Comparison of ENCODE assay signal across 12 mouse cellular contexts in the genomic region with DNA sequence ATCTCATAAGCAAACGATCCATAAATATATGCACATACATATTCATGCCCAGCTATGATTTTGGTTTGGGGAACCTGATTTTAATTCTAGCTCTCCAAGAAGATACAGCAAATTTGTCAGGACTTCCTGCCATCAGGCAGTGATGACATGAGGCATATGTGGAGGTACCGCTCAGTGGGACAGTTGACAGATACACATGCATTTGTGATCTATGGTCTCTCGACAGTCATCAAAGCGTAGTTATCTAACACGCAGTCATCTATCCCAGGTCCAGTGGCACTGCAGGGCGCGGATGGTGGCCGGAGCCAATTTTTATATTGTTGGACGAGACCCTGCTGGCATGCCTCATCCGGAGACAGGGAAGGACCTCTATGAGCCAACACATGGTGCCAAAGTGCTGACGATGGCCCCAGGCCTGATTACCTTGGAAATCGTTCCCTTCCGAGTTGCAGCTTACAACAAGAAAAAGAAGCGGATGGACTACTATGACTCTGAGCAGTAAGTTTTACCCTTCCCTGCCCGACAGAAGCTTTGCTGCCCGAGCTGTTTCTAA.
DNase-seq lines count a peak whose midpoint lies in the region; ATAC-seq and TF ChIP-seq lines count a peak whose summit lies in the region.
"Had no signal": no experiment of that assay in that cellular context is flagged by ENCODE, and none has a peak within 500 bp of the region (broad histone marks: within the 10 kb centered on the region; RNA-seq: fewer than 3 reads in every experiment).

No protein-coding gene starts in this region.

- H3K36me3 ChIP-seq in kidney, postnatal 0 days (ENCODE audit: insufficient read depth, low read length) = peaks cover 29% of the 10 kb centered on the region

- 90% methylated on average over 16 of the region's 16 CpGs for WGBS in kidney, postnatal 0 days

- H3K4me1 ChIP-seq in kidney, postnatal 0 days (replicated peaks; ENCODE audit: insufficient read depth, low read length) = no peaks in the 10 kb centered on the region

- no peaks in the 10 kb centered on the region for H3K27me3 ChIP-seq in kidney, postnatal 0 days (ENCODE audit: insufficient read depth, low read length)
- H3K27me3 ChIP-seq: midbrain, embryonic 12.5 days had no signal

- no peak overlapping the region for H3K4me3 ChIP-seq in kidney, postnatal 0 days (replicated peaks; ENCODE audit: low read depth, low read length)
- H3K4me3 ChIP-seq: midbrain, embryonic 12.5 days had no signal

- no peaks in the 10 kb centered on the region for H3K9me3 ChIP-seq in kidney, postnatal 0 days (replicated peaks; ENCODE audit: low read length)
- H3K9me3 ChIP-seq: midbrain, embryonic 12.5 days had no signal

- no peak for TF ChIP-seq CTCF in kidney, postnatal 0 days (IDR thresholded peaks at IDR 0.05; ENCODE audit: low read depth)

- no peak overlapping the region for H3K4me2 ChIP-seq in kidney, postnatal 0 days (ENCODE audit: low read length)
- H3K4me2 ChIP-seq: midbrain, embryonic 12.5 days had no signal

- H3K9ac ChIP-seq in kidney, postnatal 0 days (ENCODE audit: low read depth, low read length) = no peak overlapping the region
- H3K9ac ChIP-seq: liver, postnatal 0 days; midbrain, embryonic 12.5 days had no signal

- DNase-seq in adrenal gland, postnatal 14 days = peak; percentile 54
- no peak for DNase-seq in adrenal gland, adult 8-10 months
- no peak for DNase-seq in kidney, postnatal 0 days (ENCODE audit: low spot score)
- no peak for DNase-seq in kidney, adult 18-20 months
- DNase-seq in cerebellum, adult 11-12 months = peak; percentile 93
- peak; percentile 55 for DNase-seq in gastrocnemius, postnatal 10 days
- DNase-seq in ovary, postnatal 10 days (ENCODE audit: low spot score) = no peak
- DNase-seq: embryo, embryonic 11 days; kidney, postnatal 14 days; liver, postnatal 0 days had no signal

- ATAC-seq in kidney, postnatal 0 days (replicated peaks; ENCODE audit: low FRiP score, low read depth) = no peak
- no peak for ATAC-seq in megakaryocyte progenitor cell, adult 5-6 weeks (replicated peaks; ENCODE audit: poor library complexity)
- ATAC-seq: liver, postnatal 0 days had no signal

- 0 out of 2 replicates have a peak overlapping the region, but pooled peaks have one; percentile 6 for H3K27ac ChIP-seq in kidney, postnatal 0 days
- H3K27ac ChIP-seq: midbrain, embryonic 12.5 days had no signal

Comparison
In these comparisons a context has a peak if more than half of its experiments do, and no peak if none do; other contexts are left out.
1. DNase-seq: peak in adrenal gland, postnatal 14 days (single experiment), cerebellum, adult 11-12 months (single experiment) and gastrocnemius, postnatal 10 days (single experiment); none in adrenal gland, adult 8-10 months (single experiment), kidney, postnatal 0 days (single experiment), kidney, adult 18-20 months (single experiment) and ovary, postnatal 10 days (single experiment).